Mouse (Mus musculus) c-Kit-positive CD71-positive TER-119-negative erythroid progenitor cells, embryonic 14.5 days (primary cell): Measurements from ENCODE around the gene Trim62.

Source experiments
- DNase-seq: peaks from one replicate; pipeline ENCODE4 v3.0.0-alpha.2; 2013; ENCODE audit warnings: low read depth

Gene Trim62

DNA sequence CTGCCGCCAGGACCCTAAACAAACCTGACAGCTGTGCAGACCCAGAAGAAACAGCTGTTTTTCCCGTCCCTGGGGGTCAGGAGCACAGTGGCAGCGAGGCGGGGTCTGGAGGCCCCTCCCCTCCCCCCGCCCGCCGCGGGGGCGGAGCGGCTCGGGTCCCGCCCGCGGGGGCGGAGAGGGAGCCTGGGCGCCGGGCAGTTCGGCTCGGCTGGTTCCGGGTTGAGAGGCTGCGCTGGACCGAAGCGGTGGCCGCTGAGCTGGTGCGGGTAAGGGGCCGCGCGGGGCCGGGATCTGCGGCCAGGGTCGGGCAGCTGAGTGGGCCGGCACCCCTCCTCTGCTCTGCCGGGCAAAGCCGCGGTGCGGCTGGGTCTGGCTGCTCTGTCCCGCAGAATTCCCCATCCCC, at the start of gene Trim62:
Gene Trim62 (plus strand): TSS at position 202 of the 403 bp plus-strand sequence.
- no peak for DNase-seq

- no peak for DNase-seq
Observed at GRCm38 (mm10) chr4:128838202-128838601, 45.2 kb upstream of the Trim62 start.

DNA sequence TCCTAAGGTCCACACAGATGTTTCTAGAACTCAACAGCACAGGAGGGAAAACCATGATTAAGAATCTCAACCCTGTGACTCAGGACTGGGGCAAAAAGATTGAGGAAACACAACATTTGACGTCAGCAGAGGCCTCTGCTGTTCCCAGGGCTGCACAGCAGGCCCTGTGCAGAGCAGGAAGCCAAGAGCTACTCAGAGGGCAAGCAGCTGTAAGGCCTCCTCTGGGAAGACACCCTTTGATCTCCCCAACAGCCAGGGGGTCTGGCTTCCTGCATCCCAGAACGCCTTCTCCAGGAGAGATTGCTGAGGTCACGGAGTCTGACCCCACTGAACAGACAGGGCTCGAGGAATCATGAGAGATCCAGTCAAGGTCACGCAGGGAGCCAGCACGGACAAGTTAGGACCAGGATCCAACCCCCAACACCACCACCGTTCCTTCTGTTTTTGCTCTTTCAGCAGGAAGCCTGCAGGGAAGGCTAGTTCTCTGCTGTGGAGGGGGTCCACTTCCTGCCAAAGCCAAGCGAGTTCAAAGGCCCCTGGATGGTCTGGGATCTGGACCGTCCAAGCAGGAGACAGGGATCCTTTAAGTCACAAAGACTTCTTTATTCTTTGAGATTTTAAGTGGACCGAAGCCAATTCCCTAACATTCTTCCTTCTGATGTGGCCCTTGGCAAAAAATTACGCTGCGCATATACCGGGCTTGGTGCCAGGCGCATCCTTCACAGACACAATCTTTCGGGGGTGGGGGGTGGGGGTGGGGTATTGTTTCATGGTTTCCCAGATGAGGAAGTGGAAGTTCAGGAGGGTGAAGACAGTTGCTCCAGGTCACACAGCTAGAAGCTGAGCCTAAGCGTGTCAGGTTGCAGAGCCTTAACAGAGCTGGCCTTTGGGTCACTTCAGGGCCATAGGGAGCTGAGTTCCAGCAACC, 43.3 kb upstream of the Trim62 start:
- DNase-seq: no peak

DNA sequence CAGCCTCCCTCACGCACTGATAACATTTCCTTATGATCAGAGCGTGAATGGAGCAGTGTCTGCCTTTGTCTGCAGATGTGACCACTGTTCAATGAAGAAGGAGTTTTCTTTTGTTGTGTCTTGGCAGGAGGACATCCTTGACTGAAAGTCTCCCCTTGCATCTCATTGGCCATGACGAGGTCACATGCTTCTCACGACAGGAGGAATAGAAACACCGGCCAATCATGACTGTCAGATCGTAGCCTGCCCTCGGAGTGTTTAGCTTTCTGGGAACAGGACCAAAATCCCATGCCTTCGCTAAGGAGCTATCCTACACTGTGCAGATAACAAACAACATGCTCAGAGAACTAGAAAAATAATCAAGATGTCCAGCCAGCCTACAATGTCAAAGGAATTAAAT, 42.1 kb upstream of the Trim62 start:
- no peak for DNase-seq

DNA sequence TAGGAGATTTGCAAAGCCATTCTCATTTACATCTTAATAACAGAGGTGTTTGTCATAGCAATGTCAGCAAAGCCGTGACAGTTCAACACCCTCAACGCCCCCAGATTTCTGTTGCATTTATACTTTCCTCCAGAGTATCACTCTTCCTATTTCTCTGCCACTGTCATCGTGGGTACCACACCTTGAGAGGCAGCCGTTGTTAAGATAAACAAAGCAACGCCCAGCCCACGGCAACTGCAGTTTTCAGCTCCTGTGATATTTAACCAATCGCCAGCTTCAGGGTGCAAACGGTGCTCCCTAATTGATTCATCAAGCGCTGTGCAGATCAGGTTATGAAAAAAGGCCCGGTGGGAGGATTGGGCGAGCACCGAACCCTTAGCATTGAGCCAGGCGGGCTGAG, 38.8 kb upstream of the Trim62 start:
- DNase-seq: no peak

DNA sequence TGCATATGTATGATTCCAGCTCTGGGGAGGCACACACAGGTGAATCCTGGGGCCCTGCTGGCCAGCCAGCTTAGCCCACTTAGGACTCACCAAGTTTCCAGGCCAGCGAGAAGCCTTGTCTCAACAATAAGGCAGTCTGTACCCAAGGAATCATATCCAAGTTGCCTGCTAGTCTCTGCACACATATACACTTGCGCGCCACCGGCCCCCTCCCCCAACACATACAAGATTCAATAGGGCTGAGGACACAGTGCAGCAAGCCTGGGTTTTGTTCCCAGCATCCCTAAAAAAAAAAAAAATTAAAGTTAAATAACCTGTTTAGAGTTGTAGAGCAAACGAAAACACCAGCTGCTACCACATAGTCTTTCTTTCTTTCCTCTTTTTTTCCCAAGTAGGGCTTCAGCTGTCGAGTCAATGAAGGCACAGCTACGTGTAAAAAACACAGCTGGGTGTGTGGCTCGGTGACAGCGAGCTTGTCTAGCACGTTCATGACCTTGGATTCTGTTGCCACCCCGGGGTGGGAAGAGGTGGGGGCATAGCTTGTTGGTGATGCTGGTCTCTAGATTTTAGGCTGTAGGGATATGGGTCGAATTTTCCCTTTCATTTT, 37.9 kb upstream of the Trim62 start:
- no peak for DNase-seq

- no peak for DNase-seq
Observed at GRCm38 (mm10) chr4:128848961-128849360, 34.4 kb upstream of the Trim62 start.

DNA sequence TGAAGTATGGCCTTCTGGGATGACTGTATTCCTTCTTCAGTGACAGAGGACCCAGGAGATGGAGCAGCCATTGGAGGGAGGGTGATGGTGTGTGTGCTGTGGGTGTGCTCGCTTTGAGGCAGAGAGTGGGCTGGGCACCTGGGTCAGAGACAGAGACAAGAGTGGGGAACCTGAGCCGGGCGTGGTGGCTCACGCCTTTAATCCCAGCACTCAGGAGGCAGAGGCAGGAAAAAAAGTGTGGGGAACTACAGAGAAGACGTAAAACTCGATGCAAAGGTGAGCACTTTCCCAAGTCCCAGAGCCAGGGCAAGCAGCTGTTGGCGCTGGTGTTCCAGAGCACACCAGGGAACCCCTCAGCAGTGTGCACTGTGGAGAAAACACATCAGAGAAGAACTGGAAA, 33.7 kb upstream of the Trim62 start:
- no peak for DNase-seq

DNA sequence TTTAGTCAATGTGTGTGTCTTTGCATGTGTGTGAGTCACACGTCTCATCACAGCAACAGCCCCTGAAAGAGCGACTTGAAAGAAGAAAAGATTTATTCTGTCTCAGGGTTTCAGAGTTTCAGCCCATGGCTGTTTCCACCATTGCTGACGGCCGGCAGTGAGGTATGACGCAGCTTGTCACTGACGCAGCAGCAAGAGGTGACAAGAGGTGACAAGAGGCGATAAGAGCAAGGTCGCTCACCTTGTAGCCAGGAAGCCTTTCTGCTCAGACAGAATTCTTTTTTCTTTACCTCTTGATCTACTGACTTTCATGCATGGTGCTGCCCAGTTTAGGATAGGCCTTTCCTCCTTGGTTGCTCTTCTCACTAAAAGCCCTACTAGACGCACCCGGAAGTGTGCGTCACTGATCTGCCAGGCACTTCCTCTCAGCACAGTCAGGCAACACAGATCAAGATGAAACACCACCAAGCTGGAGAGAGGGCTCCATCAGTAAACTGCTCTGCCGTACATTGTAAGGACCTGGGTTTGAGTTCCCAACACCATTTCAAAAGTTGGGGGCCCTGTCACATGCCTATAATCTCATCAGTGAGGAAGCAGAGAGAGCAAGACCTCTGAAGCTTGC, 31.0 kb upstream of the Trim62 start:
- no peak for DNase-seq

DNA sequence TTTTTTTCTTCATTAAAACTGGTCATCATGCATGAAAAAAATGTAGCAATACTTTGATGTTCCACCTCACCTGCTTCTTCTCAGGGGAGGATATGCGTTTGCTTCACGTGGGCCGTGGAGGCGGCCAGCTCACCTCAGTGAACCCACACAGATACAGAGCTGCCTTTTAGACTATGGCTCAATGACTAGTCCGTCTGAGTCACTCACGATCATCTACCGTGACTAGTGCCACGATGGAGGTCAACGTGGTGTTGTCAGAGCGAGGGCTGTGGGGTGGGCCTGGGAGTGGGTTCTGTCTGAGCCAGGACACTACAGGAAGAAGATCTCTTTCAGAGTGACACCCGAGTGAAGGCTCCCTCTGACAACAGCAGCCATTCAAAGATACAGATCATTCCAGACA, 30.3 kb upstream of the Trim62 start:
- no peak for DNase-seq

- peak; percentile 49 for DNase-seq
Observed at GRCm38 (mm10) chr4:128855613-128856040, 27.8 kb upstream of the Trim62 start.

DNA sequence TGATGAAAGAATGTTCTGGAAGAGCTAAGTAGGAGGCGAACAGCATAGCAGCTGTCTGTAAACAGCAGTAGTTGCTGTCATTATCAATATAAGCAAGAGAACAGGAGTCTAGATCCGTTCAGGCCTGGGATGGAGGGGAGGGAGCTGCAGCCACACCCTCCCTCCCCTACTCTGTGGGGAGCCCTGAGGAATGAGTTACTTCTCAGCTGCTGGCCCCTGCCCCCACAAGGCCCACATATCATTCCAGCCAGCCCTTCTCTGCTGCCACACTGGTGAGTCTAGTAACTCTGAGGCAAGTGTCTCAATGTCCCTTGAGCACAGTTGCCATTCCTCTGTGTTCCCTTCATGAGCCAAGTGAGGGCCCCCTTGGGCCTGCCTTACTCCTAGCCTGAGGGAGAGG, 26.2 kb upstream of the Trim62 start:
- peak; percentile 34 for DNase-seq

GRCm38 (mm10) chr4:128858226-128858625, 25.2 kb upstream of the Trim62 start:
- peak; percentile 64 for DNase-seq

GRCm38 (mm10) chr4:128858878-128859277, 24.5 kb upstream of the Trim62 start:
- no peak for DNase-seq

DNA sequence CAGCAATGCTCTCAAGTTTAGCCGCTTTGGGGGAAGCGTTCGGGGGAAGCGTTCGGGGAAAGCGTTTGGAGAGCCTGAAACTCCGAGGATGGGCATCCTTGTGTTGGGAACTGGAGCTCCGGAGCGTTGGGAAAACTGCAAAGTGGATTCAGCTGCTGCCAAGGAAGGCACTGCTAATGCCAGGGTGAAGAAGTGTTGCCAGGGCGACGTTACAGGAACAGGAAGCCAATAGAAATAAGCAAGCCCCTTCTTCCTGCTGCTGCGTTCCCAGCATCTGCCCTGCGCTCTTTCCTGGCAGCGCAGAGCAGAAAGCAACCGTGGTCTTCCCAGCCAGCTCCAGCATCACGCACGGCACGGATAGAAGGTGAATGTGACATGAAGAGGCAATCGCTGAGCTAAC, 10.4 kb upstream of the Trim62 start:
- no peak for DNase-seq

GRCm38 (mm10) chr4:128874062-128874461, 9.3 kb upstream of the Trim62 start:
- no peak for DNase-seq

DNA sequence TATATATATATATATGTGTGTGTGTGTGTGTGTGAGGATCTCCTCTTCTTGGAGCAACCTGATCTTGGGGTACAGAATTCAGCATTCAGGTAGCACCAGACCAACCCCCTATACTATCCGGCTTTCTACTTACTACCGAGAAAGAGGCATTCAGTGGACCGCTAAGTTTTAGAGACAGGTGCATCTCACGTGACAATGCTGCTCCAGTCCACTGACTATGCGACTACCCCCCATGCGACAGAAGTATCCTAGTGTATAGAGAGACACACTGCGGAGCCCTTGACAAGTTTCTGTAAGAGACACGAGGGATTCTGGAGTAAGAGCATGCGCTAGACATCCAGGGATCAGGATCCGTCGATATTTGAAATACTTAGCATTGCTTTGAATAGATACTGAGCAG, 7.9 kb upstream of the Trim62 start:
- no peak for DNase-seq

DNA sequence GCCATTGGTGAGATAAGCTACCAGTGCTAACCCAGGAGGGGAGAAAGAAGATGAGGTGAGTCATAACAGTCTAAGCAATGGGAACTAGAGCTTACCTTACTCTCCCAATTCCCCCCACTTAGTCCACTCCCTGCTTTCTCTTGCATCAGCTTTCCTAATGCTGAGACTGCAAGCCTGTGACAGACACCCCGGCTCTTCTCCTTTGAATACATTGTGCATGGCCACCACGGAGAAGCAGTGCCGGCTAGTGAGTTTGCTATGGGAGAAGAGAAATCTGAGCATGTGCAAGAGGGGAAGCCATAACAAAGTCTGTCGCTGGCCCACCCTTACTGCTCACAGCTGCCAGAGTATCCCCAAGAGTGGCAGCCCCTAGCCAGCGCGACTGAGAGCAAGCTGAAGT, 5.9 kb upstream of the Trim62 start:
- no peak for DNase-seq

DNA sequence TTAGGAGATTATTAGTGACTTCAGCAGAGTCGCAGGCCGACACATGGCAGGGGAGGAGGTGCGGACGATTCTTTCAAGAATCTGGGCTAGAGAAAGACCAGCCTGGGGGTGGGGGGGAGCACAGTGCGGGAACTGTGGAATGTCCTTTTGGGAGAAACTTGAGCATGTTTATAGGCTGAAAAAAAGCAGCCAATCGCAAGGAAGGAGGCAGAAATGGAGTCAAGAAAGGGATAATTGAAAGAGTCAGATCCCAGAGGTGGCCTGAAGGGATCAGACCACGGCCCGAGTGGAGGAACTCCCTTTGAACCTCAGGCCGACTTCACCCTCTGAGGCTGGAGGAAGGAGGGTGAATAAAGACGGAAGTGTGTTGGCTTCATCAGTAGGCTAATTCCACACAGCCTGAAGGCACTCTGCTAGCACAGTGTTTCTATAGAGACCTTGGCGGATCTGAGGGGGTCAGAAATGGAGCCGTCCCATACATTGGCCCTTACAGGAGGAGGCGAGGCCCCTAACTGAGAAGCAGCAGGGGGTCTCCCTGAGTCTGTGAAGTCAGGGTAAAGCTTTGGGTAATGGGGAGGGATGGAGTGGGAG, 4.4 kb upstream of the Trim62 start:
- DNase-seq: no peak

- no peak for DNase-seq
Observed at GRCm38 (mm10) chr4:128883801-128884710, 676 bp downstream of the Trim62 start.

DNA sequence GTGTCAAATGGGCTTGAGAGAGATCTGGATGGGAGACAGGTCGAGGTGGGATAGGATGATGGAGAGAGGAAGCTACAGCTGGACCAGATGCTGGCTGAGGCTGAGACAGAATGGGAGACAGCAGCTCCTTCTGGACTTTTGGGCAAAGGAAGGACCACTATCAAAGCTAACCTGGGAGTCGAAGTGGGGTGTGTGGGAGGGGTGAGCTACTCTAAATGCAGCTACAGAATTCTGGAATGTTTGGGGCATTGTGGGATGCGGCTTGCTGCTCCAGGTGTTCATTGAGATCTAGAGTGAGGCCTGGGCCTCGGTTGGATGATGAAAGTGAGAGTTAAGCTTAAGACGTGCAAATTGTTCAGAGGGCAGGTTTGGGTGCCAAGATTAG, 1.3 kb downstream of the Trim62 start:
- no peak for DNase-seq

DNA sequence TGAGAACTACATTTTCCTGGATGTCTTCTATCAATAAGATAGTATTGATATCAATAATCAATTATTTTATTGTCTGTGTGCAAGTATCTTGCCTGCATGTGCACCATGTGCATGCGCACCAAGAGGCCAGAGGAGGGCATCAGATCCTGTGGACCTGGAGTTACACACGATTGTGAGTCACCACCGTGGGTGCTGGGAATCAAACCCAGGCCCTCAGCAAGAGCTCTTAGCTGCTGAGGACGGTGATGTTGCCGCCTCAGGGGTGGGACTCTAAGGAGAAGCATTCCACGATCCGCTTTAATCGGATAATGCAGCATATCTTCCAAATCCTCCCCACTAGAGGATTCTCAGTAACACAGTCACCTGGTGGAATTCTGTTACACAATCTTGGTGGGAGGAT, 2.2 kb downstream of the Trim62 start:
- no peak for DNase-seq
